Mouse (Mus musculus) megakaryocyte, embryonic 14.5 days (primary cell): ENCODE results near the gene Slc29a1. TPM values are rescaled to one million over a fixed set of nuclear protein-coding genes. Genes with fewer than 3 reads are reported as not detected.
A peak's percentile ranks its signal among the peaks of the same experiment; 100 is the strongest.

Source experiments
- H3K27me3 ChIP-seq: replicated peaks from 2 replicates; pipeline ENCODE3; 2012; ENCODE audit warnings: inconsistent platforms
- H3K36me3 ChIP-seq: replicated peaks from 2 replicates; pipeline ENCODE3; 2012; ENCODE audit warnings: low read length, inconsistent platforms, mixed read lengths
- H3K4me1 ChIP-seq: 2 replicates; pipeline ENCODE4 v1.6.1; 2012; ENCODE audit warnings: inconsistent platforms
- H3K4me3 ChIP-seq: replicated peaks from 2 replicates; pipeline ENCODE3; 2012; ENCODE audit warnings: moderate library complexity, mild to moderate bottlenecking, inconsistent platforms
- H3K9me3 ChIP-seq: 2 replicates; pipeline ENCODE4 v1.6.1; 2012; ENCODE audit warnings: inconsistent platforms
- FLI1 ChIP-seq: IDR thresholded peaks from 2 replicates; pipeline ENCODE4 v1.6.1; 2012; ENCODE audit warnings: low read length, inconsistent platforms, mixed read lengths
- GATA1 ChIP-seq: IDR thresholded peaks from 3 replicates; pipeline ENCODE4 v1.6.1; 2012; ENCODE audit warnings: mixed read lengths, low read length, inconsistent platforms, borderline replicate concordance
- polyA plus RNA-seq: library from polyadenylated mRNA; stranded (reverse); fragments of >175 nt; gene quantifications from 2 replicates; pipeline ENCODE4 v1.2.3, GENCODE M21; 2012; ENCODE audit warnings: low replicate concordance; ENCODE audit not compliant: insufficient read depth

The Slc29a1 gene
- polyA plus RNA-seq, 1 experiment, result 24.7 TPM

DNA sequence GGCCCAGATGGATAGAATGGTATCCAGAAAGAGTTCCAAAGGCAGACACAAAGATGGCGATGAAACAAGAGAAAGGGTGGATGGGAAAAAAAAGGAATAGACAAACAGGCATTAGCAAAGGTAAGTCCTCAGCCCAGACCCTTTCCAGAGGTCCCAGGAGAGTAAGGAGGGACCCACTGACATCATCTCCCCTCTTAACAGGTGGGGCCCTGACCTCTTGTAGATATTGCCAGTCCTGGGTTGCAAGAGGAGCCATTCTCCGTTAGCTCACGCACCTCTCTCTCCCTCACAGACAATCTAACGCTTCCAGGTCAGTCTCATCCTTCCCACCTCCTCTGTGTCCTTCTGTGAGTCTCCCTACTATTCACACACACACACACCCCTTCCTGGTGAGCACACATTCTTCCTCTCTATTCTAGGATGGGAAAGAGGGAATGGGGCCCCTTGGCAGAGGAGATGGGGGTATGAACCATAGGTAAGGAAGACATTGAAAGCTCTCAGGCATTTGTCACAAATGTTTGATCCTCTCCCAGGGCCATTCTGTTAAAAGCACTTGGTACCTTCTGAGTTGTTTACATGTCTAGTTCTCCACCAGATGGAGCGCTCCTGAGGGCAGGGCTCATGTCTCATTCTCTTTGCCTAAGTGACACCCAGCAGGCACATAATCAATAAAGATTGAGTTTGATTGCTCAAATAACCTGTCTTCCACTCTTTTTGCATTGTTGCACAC, 51.8 kb downstream of the Slc29a1 start:
- H3K9me3 ChIP-seq, result no peaks in the 10 kb centered on the region
- H3K36me3 ChIP-seq, result no peaks in the 10 kb centered on the region
- H3K4me1 ChIP-seq, result peaks cover 79% of the 10 kb centered on the region
- H3K27me3 ChIP-seq, result peaks cover 86% of the 10 kb centered on the region
- H3K4me3 ChIP-seq, result no peak overlapping the region
- no peak for TF ChIP-seq FLI1
- TF ChIP-seq GATA1, result no peak

DNA sequence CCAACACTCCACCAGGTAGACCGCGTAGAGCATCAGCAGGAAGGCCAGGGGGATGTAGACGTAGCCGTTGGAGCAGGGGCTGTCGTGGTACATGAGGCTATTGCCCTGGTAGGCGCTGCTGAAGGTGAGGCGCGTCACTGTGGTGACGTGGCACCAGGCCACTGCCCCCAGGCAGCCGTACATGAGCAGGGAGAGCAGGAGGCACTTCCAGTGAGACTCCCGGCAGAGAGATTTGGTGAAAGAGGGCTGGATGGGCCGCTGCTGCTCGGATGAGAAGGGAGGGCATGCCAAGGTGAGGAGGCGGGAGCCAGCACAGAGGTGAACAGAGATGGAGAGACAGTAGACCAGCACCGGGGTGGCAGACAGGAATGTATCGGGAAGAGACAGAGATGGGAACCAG, 52.5 kb downstream of the Slc29a1 start:
- TF ChIP-seq GATA1 (no peak), FLI1 (no peak)
- Histone ChIP-seq H3K9me3 (no peaks in the 10 kb centered on the region), H3K4me3 (peak overlapping the region; percentile 75), H3K36me3 (no peaks in the 10 kb centered on the region), H3K27me3 (peaks cover 92% of the 10 kb centered on the region), H3K4me1 (peaks cover 72% of the 10 kb centered on the region)

DNA sequence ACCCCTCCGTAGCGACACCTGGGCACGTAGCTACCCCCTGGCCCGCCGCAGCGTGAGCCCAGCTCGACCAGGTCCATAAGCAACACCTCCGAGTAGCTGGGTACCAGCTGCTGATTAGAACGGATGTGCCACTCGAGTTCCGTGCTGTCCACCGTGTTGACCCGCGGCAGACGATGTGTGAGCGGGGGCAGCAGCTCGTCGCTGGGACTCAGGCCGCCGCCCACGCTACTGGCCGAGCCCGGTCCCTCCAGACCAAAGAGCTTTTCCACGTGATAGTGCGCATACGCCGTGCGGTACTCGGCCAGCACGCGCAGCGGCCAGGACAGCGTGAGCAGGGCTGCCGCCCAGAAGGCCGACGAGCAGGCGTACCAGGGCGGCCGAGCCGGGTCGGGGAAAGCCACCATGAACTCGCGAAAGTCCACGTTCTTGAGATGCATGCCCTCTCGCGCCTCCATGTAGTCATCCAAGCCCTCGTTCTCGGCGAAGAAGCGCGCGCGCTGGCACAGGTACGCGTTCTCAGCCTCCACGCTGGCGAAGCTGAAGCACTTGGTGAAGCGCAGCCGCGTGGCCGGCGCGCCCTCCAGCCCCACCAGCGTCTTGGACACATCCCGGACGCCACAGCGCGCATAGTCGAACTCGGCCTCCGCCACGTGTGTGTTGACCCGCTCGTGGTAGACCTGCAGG, 54.0 kb downstream of the Slc29a1 start:
- Histone ChIP-seq H3K4me3 (peak overlapping the region; percentile 88), H3K36me3 (no peaks in the 10 kb centered on the region), H3K9me3 (no peaks in the 10 kb centered on the region), H3K27me3 (peaks cover 98% of the 10 kb centered on the region), H3K4me1 (peaks cover 57% of the 10 kb centered on the region)
- no peak for TF ChIP-seq GATA1
- TF ChIP-seq FLI1, result no peak

DNA sequence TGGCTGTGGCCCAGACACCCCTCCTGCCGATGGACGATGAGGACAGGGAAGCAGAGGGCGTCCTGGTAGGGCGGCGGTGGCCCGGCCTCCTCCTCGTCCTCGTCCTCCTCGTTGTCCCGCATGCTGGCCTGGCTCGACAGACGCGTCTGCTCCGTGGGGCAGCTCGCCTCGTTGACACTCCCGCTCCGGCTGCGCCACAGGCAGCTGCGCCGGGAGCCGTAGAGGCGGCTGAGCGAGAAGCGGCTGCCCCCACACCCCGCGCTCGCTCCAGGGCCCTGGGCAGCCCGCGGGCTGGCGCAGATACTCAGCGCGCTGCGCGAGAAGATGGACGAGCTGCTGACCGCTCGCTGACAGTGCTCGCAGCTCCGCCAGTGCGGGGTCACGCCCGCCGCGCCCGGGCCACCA, 54.5 kb downstream of the Slc29a1 start:
- Histone ChIP-seq H3K4me3 (peak overlapping the region; percentile 88), H3K9me3 (no peaks in the 10 kb centered on the region), H3K4me1 (peaks cover 52% of the 10 kb centered on the region), H3K36me3 (no peaks in the 10 kb centered on the region), H3K27me3 (peaks cover 97% of the 10 kb centered on the region)
- TF ChIP-seq GATA1, result no peak
- TF ChIP-seq FLI1, result no peak

DNA sequence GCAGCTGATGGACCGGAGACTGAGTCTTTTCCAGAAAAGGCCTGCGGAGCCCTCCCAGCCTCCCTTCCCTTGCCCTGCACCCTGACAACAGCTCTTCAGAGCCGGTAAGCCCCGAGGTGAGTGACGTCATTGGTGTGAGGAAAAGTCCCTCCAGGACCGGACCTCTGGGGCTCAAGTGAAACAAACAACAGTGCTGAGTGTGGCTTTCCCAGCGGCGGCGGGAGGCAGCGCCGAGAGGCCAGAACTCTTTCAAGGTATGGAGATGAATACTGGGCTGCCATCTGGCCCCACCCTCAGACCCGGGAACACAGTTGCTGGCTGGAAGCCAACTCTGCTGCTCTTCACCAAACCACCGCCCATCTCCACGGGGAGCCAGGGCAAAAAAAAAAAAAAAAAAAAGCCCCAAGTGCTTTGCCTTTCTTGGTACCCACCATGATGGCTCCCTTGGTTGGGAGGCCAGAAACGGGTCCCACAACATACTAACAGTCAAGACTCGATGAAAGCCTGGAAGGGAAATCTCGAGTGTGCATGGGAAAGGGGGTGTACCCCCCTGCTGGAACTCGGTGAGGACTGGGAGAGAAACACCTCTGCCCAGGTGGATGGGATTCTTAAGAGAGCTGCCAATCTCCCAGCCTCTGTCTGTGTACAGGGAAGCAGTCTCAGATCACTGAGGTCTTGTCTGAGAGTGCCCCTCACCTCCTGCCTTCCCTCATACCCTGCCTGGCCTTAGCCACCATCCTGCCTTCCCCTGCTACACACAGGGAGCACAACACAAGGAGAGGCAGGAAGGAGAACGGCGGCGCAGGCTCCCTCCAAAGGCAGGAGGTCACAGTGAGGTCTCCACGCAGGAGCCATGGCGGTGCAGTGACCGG, 55.2 kb downstream of the Slc29a1 start:
- H3K4me1 ChIP-seq, result peaks cover 46% of the 10 kb centered on the region
- H3K4me3 ChIP-seq, result peak overlapping the region; percentile 88
- H3K9me3 ChIP-seq, result no peaks in the 10 kb centered on the region
- H3K27me3 ChIP-seq, result peaks cover 99% of the 10 kb centered on the region
- no peaks in the 10 kb centered on the region for H3K36me3 ChIP-seq
- TF ChIP-seq GATA1 (no peak), FLI1 (no peak)

DNA sequence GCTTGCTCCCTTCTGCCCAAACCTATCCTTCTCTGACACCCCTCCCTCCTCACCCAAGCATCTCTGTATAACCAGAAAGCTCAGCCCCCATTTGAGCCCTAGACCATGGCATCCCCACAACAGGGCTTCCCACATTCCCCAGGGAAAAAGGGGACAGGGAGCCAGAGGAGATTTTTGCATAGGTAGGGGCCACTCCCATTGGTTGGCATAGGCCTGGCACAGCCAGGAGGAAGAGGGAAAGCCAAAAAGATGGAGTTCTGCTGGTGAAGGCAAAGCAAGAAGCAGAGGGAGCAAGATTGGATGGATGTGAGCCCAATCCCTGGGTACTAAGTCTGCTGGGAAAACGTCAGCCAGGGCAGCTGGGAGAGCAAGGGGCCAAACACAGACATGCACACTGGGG, 56.3 kb downstream of the Slc29a1 start:
- TF ChIP-seq GATA1, result no peak
- TF ChIP-seq FLI1, result no peak
- H3K4me1 ChIP-seq, result peaks cover 35% of the 10 kb centered on the region
- peaks cover 99% of the 10 kb centered on the region for H3K27me3 ChIP-seq
- H3K36me3 ChIP-seq, result no peaks in the 10 kb centered on the region
- no peaks in the 10 kb centered on the region for H3K9me3 ChIP-seq
- H3K4me3 ChIP-seq, result no peak overlapping the region

DNA sequence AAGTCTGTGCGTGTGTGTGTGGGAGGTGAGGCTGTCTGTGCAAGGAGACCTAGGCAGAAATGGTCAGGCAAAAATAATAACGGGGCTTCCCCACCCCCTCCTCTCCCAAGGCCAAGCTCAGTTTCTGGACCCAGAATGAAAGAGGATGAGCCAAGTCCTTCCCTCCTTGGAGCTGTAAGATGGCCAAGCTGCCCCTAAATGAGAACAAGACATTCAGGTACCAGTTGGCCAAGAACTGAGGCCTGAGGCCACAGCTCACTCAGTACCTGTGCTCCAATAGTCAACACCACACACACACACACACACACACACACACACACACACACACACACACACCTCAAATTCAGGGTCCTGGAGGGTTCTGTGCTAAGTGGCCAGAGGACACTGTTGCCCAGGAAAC, 56.7 kb downstream of the Slc29a1 start:
- Histone ChIP-seq H3K36me3 (no peaks in the 10 kb centered on the region), H3K27me3 (peaks cover 99% of the 10 kb centered on the region), H3K9me3 (no peaks in the 10 kb centered on the region), H3K4me3 (no peak overlapping the region), H3K4me1 (peaks cover 32% of the 10 kb centered on the region)
- TF ChIP-seq FLI1, result no peak
- TF ChIP-seq GATA1, result no peak

DNA sequence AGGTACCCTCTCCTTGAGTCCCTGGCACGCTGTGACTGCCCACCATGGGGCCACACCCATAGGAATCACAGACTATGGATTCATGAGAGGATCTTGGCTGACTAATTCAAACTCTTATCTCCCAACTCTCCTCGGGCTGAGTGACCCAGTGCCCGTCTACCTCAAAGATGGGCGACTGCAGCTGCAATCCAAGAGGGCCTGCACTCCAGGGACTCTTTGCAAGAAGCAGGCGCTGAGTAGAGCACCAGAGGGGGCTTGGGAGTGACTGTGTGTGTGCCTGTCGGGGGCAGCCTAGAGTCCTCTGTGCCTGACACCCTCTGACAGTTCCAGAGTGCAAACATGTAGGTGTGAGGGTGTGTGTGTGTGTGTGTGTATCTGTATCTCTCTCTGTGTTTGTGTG, 57.3 kb downstream of the Slc29a1 start:
- H3K4me1 ChIP-seq, result peaks cover 32% of the 10 kb centered on the region
- no peak overlapping the region for H3K4me3 ChIP-seq
- TF ChIP-seq FLI1 (no peak), GATA1 (no peak)
- no peaks in the 10 kb centered on the region for H3K9me3 ChIP-seq
- peaks cover 98% of the 10 kb centered on the region for H3K27me3 ChIP-seq
- H3K36me3 ChIP-seq, result no peaks in the 10 kb centered on the region

DNA sequence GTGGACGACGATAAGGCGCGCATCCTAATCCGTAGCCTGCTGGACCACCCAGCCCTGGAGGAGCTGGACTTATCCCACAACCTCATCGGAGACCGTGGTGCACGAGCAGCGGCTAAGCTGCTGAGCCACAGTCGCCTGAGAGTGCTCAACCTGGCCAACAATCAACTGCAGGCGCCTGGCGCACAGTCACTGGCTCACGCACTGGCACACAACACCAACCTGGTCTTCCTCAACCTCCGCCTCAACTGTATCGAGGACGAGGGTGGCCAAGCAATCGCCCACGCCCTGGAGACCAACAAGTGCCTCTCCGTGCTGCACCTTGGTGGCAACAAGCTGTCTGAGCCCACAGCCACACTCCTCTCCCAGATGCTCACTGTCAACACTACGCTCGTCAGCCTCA, 59.7 kb downstream of the Slc29a1 start:
- H3K4me3 ChIP-seq, result no peak overlapping the region
- H3K36me3 ChIP-seq, result no peaks in the 10 kb centered on the region
- peaks cover 98% of the 10 kb centered on the region for H3K27me3 ChIP-seq
- TF ChIP-seq FLI1 (no peak), GATA1 (no peak)
- no peaks in the 10 kb centered on the region for H3K9me3 ChIP-seq
- peaks cover 18% of the 10 kb centered on the region for H3K4me1 ChIP-seq

DNA sequence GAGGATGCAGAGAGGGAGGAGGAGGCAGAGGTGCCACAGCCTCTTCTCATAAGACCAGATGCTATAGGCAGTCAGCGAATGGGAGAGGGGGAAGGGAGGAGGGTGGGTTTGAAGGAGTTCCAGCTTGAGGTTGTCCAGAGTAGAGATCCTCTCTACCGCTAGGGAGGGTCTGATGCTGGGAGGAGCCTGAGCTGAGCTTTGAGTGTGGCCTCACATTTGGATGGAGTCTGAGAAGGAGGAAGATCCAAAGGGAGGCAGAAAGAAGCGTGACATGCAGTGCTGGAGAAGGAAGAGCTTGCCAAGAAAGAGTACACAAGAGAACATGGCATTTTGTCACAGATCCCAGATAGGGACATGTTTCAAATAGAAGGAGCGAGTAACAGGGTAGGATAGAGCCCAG, 61.0 kb downstream of the Slc29a1 start:
- H3K36me3 ChIP-seq, result no peaks in the 10 kb centered on the region
- H3K4me1 ChIP-seq, result peaks cover 5% of the 10 kb centered on the region; the same call in 1 of the 2 replicates
- peaks cover 94% of the 10 kb centered on the region for H3K27me3 ChIP-seq
- TF ChIP-seq GATA1 (no peak), FLI1 (no peak)
- H3K9me3 ChIP-seq, result no peaks in the 10 kb centered on the region
- H3K4me3 ChIP-seq, result no peak overlapping the region
